Mouse (Mus musculus): ENCODE measurements around the gene Dbi. TPM values are rescaled to one million over a fixed set of nuclear protein-coding genes. Genes with fewer than 3 reads are reported as not detected.

Dbi gene
- total RNA-seq, 2 experiments from 2014 or later, result 281 to 285 TPM

DNA sequence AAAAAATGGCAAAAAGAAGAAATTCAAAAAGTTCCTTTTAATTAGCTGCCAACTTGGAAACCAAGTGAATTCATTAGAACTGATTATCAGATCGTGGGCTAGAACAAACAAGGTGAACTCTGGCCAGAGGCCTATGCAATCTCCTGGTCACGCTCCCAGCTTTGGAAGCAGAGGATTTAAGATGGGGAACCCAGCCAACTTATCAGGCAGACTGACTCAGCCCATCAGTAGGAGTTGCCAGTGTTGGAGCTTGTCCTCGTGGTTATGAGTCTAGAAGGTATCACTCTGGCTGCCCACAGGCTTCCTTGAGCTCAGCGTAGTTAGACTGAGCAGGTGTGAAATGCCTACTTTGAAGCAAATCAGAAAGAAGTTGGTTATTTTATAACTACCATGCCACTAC lies 4.0 kb upstream of the Dbi start:
- intact Hi-C loops (cut with DNase I), result no loop called here
- DNase-seq (ENCODE audit: low spot score in 2 of 2), result no peak

GRCm38 (mm10) chr1:120122634-120123383 lies 1.9 kb upstream of the Dbi start:
- DNase-seq (ENCODE audit: low spot score in 2 of 2), result no peak
- intact Hi-C loops (cut with DNase I), result no loop called here

- intact Hi-C loops (cut with DNase I), result no loop called here
- no peak for DNase-seq (ENCODE audit: low spot score in 2 of 2)
Measured at GRCm38 (mm10) chr1:120121930-120122530, 1.2 kb upstream of the Dbi start.

DNA sequence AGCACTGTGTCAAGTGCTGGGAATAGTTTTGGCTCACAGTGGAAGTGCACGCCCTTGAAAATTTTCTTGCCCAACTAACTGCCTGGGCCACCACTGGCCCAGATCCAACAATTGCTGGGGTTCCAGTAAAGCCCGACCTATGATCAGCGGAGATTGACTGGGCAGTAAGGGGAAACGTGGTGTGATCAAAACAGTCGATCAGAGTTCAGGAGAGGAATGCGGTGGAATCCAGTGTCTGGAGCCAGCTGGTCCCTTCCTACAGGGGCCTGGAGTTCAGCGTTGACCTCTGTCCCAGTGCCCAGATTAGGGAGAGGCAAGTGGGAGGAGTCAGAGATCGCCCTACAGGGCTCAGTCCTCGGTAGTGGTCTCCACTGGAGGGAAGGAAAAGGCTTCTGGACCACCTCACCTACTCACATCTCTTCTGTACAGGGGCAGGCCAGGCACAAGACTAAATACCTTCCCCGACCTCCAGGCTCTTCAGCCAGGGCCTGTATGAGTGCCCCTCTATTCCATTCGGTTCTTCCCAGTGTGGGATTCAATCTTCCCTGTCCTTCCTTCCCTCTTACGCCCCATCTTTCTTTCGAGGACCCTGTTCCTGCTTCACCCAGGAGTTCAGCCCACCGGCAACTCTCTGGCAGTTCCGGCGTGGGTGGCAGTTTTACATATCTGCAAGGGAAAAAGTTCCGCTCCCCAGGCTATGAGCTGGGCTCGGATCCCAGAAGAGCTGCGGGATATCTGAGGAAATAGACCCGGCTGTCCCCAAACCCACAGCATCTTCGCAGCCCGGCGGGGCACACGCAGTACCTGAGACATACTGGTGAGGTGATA lies 523 bp downstream of the Dbi start:
- intact Hi-C loops (cut with DNase I), result no loop called here
- no peak for DNase-seq (ENCODE audit: low spot score in 2 of 2)

DNA sequence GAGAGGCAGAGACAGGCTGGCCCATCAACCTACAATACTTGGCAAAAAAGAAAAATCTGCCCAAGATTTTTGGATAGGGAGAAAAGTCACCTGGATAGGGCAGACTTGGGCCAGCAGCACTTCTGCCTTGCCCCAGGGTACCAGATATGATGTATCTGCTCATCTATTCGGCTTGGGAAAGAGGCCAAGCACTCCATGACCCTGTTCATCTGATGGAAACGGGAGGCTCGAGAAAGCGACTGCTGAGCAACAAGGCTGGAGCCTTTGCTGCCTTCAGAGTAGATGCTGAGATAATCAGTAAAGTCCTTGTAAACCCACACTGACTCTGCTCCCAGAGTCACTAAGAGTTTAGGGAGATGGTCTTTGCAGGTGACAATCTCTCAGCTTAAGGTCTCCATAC lies 1.5 kb downstream of the Dbi start:
- intact Hi-C loops (cut with DNase I), result no loop called here
- no peak for DNase-seq (ENCODE audit: low spot score in 2 of 2)

DNA sequence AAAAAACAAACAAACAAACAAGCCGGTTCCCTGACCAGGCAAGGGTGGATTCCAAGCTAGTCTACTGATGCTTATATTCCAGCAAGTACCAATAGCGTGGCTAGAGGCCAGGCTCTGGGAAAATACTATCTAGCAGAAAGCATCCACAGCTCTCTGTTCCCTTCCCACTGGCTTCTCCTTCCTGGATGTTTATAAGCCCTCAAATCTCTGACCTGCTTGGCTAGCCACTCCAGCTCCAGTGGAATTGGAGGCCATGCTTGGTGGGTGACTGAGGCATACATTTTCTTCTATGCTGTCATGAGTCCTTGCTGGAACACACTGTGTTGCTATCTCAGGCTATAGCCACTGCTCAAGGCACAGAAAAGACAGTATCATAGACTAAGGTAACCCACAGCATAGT lies 2.0 kb downstream of the Dbi start:
- intact Hi-C loops (cut with DNase I), result no loop called here
- no peak for DNase-seq (ENCODE audit: low spot score in 2 of 2)

- intact Hi-C loops (cut with DNase I), result no loop called here
- no peak for DNase-seq (ENCODE audit: low spot score in 2 of 2)
Measured at GRCm38 (mm10) chr1:120116106-120116505, 4.8 kb downstream of the Dbi start.

DNA sequence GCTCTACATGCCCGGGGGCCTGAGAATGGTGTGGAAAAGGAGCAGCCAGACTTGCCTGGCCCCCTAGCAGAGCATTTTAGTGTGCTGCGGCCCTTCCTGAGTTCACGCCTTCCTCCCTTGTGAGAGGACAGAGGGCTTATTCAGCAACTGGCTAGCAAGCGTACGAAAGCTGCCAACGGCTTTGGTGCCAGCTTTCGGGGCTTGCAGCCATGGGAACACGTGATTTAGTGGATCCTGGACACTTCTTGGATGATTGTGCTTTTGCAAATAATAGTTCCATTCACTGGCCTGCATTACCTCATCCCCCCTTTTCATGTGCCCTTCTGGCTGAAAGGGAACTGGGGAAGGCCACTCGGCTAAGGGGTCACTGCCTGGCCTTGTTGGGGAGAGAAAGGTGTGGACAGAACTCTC lies 5.2 kb downstream of the Dbi start:
- intact Hi-C loops (cut with DNase I), result no loop called here
- peak; percentile 73 to 87 for DNase-seq (ENCODE audit: low spot score in 2 of 2)

DNA sequence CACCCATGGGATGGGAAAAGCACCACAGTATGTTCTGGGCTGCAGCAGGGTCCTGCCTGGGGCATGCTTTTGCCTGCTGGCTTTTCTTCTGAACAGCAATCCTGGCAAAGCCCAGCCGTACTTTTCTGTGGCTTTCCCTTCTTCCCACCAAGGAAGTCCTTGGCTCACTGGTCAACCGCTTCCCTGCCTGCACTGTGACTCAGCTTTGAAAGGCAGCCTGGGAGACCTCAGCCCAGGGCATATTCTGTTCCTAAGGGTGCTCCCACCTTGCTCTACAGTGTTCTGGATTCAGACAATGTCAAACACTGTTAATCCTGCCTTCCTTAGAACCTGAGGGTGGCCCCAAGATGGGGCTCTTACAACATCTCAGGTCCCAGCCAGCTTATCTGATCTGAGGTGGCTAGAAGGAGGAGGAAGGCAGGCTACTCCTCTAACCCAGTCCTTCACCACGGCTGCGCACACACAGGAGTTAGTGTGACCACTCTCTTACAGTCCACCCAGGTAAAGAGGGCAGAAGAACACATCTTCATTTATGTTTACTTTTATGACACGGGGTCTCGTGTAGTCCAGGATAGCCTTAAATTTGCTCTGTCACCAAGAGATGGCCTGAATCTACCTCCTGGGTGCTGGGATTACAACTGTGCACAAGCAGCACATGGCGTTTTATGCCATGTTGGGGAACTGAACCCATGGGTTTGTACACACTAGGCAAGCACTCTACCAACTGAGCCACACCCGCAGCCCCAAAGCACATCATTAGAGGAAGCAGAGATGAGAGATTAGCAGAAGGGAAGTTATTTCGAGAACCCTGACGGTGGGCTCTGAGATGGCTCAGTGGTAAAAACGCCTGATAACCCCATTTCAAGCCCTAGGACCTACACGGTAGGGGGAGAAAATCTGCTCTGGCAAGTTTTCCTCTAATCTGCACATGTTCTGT lies 8.4 kb downstream of the Dbi start:
- DNase-seq (ENCODE audit: low spot score in 2 of 2), result no peak
- intact Hi-C loops (cut with DNase I), result no loop called here

- DNase-seq (ENCODE audit: low spot score in 2 of 2), result no peak
- intact Hi-C loops (cut with DNase I), result no loop called here
Measured at GRCm38 (mm10) chr1:120111766-120112165, 9.1 kb downstream of the Dbi start.

- intact Hi-C loops (cut with DNase I), result no loop called here
- DNase-seq (ENCODE audit: low spot score in 2 of 2), result no peak
Measured at GRCm38 (mm10) chr1:120109741-120110432, 11.0 kb downstream of the Dbi start.

DNA sequence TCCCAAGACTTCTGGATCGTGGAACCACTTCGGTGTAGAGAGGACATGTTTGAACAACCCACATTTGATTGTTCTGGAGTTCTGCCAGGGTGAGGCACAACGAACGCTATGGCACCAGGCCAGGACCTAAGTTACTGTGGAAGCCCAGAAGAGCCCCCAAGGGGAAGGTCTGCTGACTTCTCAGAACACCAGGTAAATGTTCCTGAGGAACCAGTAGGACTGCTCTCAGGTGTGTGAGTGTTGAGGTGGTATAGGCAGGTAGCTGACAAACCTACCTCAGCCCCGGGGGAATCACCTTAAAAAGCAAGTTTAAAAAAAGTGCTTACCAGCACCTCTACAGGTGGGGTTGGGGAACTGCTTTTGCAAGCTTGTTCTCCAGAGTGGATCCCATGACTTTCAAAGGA lies 15.3 kb downstream of the Dbi start:
- intact Hi-C loops (cut with DNase I), result no loop called here
- no peak for DNase-seq (ENCODE audit: low spot score in 2 of 2)

GRCm38 (mm10) chr1:120101227-120101609 lies 19.7 kb downstream of the Dbi start:
- no peak for DNase-seq (ENCODE audit: low spot score in 2 of 2)
- intact Hi-C loops (cut with DNase I), result no loop called here

- no peak for DNase-seq (ENCODE audit: low spot score in 2 of 2)
- intact Hi-C loops (cut with DNase I), result no loop called here
Measured at GRCm38 (mm10) chr1:120100456-120101226, 20.2 kb downstream of the Dbi start.

DNA sequence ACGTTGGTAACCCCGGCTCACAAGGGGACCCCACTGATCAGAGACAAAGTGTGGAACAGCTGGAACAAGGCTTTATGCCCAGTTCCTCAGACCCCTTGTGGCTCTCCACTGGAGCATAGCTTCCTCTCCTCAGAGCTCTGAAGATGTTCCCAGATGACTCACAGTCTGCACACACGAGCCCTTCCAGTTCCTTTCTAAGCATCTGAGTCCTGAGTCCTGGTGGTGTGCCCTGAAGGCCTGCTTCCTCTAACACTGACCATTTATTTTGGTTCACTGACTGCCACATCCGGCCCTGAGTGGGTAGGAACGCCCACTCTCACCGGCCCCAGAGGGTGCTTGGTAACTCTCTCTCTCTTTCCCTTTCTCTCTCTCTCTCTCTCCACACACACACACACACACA lies 21.4 kb downstream of the Dbi start:
- DNase-seq (ENCODE audit: low spot score in 2 of 2), result peak in 1 of 2 experiments; percentile 53
- intact Hi-C loops (cut with DNase I), result loop anchor here (2.0 kb wide), 1 partner anchor 47 kb away; no protein-coding TSS in a partner anchor

- intact Hi-C loops (cut with DNase I), result loop anchor here (2.0 kb wide), 1 partner anchor 48 kb away; no protein-coding TSS in a partner anchor
- peak; percentile 62 to 80 for DNase-seq (ENCODE audit: low spot score in 2 of 2)
Measured at GRCm38 (mm10) chr1:120098327-120098726, 22.6 kb downstream of the Dbi start.

GRCm38 (mm10) chr1:120094920-120095319 lies 26.0 kb downstream of the Dbi start:
- intact Hi-C loops (cut with DNase I), result no loop called here
- no peak for DNase-seq (ENCODE audit: low spot score in 2 of 2)
